Mouse (Mus musculus): Measurements from ENCODE around the gene Aif1. TPM values are rescaled to one million over a fixed set of nuclear protein-coding genes. Genes with fewer than 3 reads are reported as not detected.

Gene Aif1
- polyA plus RNA-seq, 1 experiment from 2014 or later: 22.8 TPM

- Histone ChIP-seq H3K9ac (ENCODE audit: low read depth, low read length) (no peak overlapping the region), H3K4me3 (ENCODE audit: low read depth, low read length) (no peak overlapping the region), H3K27ac (ENCODE audit: low read length) (no peak overlapping the region), H3K4me1 (ENCODE audit: control insufficient read depth, low read depth, low read length) (peaks cover 17% of the 10 kb centered on the region), H3K4me2 (ENCODE audit: low read depth, low read length) (no peak overlapping the region), H3K36me3 (ENCODE audit: control insufficient read depth, insufficient read depth) (peaks cover 81% of the 10 kb centered on the region), H3K9me3 (replicated peaks; ENCODE audit: control insufficient read depth, low read length) (no peaks in the 10 kb centered on the region), H3K27me3 (ENCODE audit: control insufficient read depth, insufficient read depth, low read depth, low read length) (no peaks in the 10 kb centered on the region)
- WGBS (ENCODE audit: insufficient replicate concordance): 87% methylated on average over 16 of the region's 16 CpGs
- ATAC-seq (ENCODE audit: low read depth): no peak
Observed at GRCm38 (mm10) chr17:35158850-35159593, 16.8 kb downstream of the Aif1 start.

- peaks cover 94% of the 10 kb centered on the region for H3K36me3 ChIP-seq (ENCODE audit: control insufficient read depth, insufficient read depth)
- no peak for ATAC-seq (ENCODE audit: low read depth)
Observed at GRCm38 (mm10) chr17:35157661-35158175, 18.1 kb downstream of the Aif1 start.

GRCm38 (mm10) chr17:35157254-35157653, 18.6 kb downstream of the Aif1 start:
- H3K4me2 ChIP-seq (ENCODE audit: low read depth, low read length): no peak overlapping the region
- 83% methylated on average over 8 of the region's 8 CpGs for WGBS (ENCODE audit: insufficient replicate concordance)
- ATAC-seq (ENCODE audit: low read depth): no peak
- H3K4me1 ChIP-seq (ENCODE audit: control insufficient read depth, low read depth, low read length): peaks cover 3% of the 10 kb centered on the region; the same call in 1 of the 2 replicates
- H3K36me3 ChIP-seq (ENCODE audit: control insufficient read depth, insufficient read depth): peaks cover 97% of the 10 kb centered on the region
- H3K27ac ChIP-seq (ENCODE audit: low read length): no peak overlapping the region
- no peak overlapping the region for H3K9ac ChIP-seq (ENCODE audit: low read depth, low read length)
- H3K4me3 ChIP-seq (ENCODE audit: low read depth, low read length): no peak overlapping the region
- no peaks in the 10 kb centered on the region for H3K9me3 ChIP-seq (replicated peaks; ENCODE audit: control insufficient read depth, low read length)
- H3K27me3 ChIP-seq (ENCODE audit: control insufficient read depth, insufficient read depth, low read depth, low read length): no peaks in the 10 kb centered on the region

More at GRCm38 (mm10) chr17:35157661-35158175, 18.1 kb downstream of the Aif1 start:
- Histone ChIP-seq H3K4me1 (ENCODE audit: control insufficient read depth, low read depth, low read length) (peaks cover 7% of the 10 kb centered on the region), H3K4me3 (ENCODE audit: low read depth, low read length) (no peak overlapping the region), H3K27me3 (ENCODE audit: control insufficient read depth, insufficient read depth, low read depth, low read length) (no peaks in the 10 kb centered on the region), H3K4me2 (ENCODE audit: low read depth, low read length) (no peak overlapping the region), H3K27ac (ENCODE audit: low read length) (no peak overlapping the region), H3K9me3 (replicated peaks; ENCODE audit: control insufficient read depth, low read length) (no peaks in the 10 kb centered on the region), H3K9ac (ENCODE audit: low read depth, low read length) (no peak overlapping the region)
- WGBS (ENCODE audit: insufficient replicate concordance): 82% methylated on average over 8 of the region's 8 CpGs

- H3K9me3 ChIP-seq (replicated peaks; ENCODE audit: control insufficient read depth, low read length): no peaks in the 10 kb centered on the region
- no peaks in the 10 kb centered on the region for H3K4me1 ChIP-seq (ENCODE audit: control insufficient read depth, low read depth, low read length)
- H3K9ac ChIP-seq (ENCODE audit: low read depth, low read length): no peak overlapping the region
- H3K4me2 ChIP-seq (ENCODE audit: low read depth, low read length): no peak overlapping the region
- no peak for ATAC-seq (ENCODE audit: low read depth)
- H3K27me3 ChIP-seq (ENCODE audit: control insufficient read depth, insufficient read depth, low read depth, low read length): no peaks in the 10 kb centered on the region
- peaks cover 96% of the 10 kb centered on the region for H3K36me3 ChIP-seq (ENCODE audit: control insufficient read depth, insufficient read depth)
- H3K4me3 ChIP-seq (ENCODE audit: low read depth, low read length): no peak overlapping the region
- WGBS (ENCODE audit: insufficient replicate concordance): 88% methylated on average over 33 of the region's 33 CpGs
- no peak overlapping the region for H3K27ac ChIP-seq (ENCODE audit: low read length)
Observed at GRCm38 (mm10) chr17:35156461-35157200, 19.2 kb downstream of the Aif1 start.

- Histone ChIP-seq H3K9me3 (replicated peaks; ENCODE audit: control insufficient read depth, low read length) (no peaks in the 10 kb centered on the region), H3K4me3 (ENCODE audit: low read depth, low read length) (no peak overlapping the region), H3K27ac (ENCODE audit: low read length) (no peak overlapping the region), H3K9ac (ENCODE audit: low read depth, low read length) (no peak overlapping the region), H3K27me3 (ENCODE audit: control insufficient read depth, insufficient read depth, low read depth, low read length) (no peaks in the 10 kb centered on the region), H3K36me3 (ENCODE audit: control insufficient read depth, insufficient read depth) (peaks cover 91% of the 10 kb centered on the region), H3K4me2 (ENCODE audit: low read depth, low read length) (no peak overlapping the region), H3K4me1 (ENCODE audit: control insufficient read depth, low read depth, low read length) (no peaks in the 10 kb centered on the region)
- no peak for ATAC-seq (ENCODE audit: low read depth)
- 88% methylated on average over 12 of the region's 12 CpGs for WGBS (ENCODE audit: insufficient replicate concordance)
Observed at GRCm38 (mm10) chr17:35155451-35155850, 20.4 kb downstream of the Aif1 start.

GRCm38 (mm10) chr17:35154616-35155015, 21.3 kb downstream of the Aif1 start:
- no peak for ATAC-seq (ENCODE audit: low read depth)
- 81% methylated on average over 7 of the region's 7 CpGs for WGBS (ENCODE audit: insufficient replicate concordance)

GRCm38 (mm10) chr17:35153931-35154330, 21.9 kb downstream of the Aif1 start:
- no peaks in the 10 kb centered on the region for H3K27me3 ChIP-seq (ENCODE audit: control insufficient read depth, insufficient read depth, low read depth, low read length)
- no peaks in the 10 kb centered on the region for H3K9me3 ChIP-seq (replicated peaks; ENCODE audit: control insufficient read depth, low read length)
- H3K9ac ChIP-seq (ENCODE audit: low read depth, low read length): no peak overlapping the region
- H3K4me3 ChIP-seq (ENCODE audit: low read depth, low read length): no peak overlapping the region
- H3K4me2 ChIP-seq (ENCODE audit: low read depth, low read length): no peak overlapping the region
- WGBS (ENCODE audit: insufficient replicate concordance): 82% methylated on average over 4 of the region's 4 CpGs
- H3K27ac ChIP-seq (ENCODE audit: low read length): no peak overlapping the region
- no peak for ATAC-seq (ENCODE audit: low read depth)
- peaks cover 90% of the 10 kb centered on the region for H3K36me3 ChIP-seq (ENCODE audit: control insufficient read depth, insufficient read depth)
- H3K4me1 ChIP-seq (ENCODE audit: control insufficient read depth, low read depth, low read length): no peaks in the 10 kb centered on the region

More at GRCm38 (mm10) chr17:35154616-35155015, 21.3 kb downstream of the Aif1 start:
- no peak overlapping the region for H3K4me3 ChIP-seq (ENCODE audit: low read depth, low read length)
- no peaks in the 10 kb centered on the region for H3K4me1 ChIP-seq (ENCODE audit: control insufficient read depth, low read depth, low read length)
- no peak overlapping the region for H3K9ac ChIP-seq (ENCODE audit: low read depth, low read length)
- no peaks in the 10 kb centered on the region for H3K27me3 ChIP-seq (ENCODE audit: control insufficient read depth, insufficient read depth, low read depth, low read length)
- H3K36me3 ChIP-seq (ENCODE audit: control insufficient read depth, insufficient read depth): peaks cover 91% of the 10 kb centered on the region
- H3K27ac ChIP-seq (ENCODE audit: low read length): no peak overlapping the region
- no peaks in the 10 kb centered on the region for H3K9me3 ChIP-seq (replicated peaks; ENCODE audit: control insufficient read depth, low read length)
- no peak overlapping the region for H3K4me2 ChIP-seq (ENCODE audit: low read depth, low read length)

- Histone ChIP-seq H3K4me1 (ENCODE audit: control insufficient read depth, low read depth, low read length) (no peaks in the 10 kb centered on the region), H3K4me3 (ENCODE audit: low read depth, low read length) (no peak overlapping the region), H3K9ac (ENCODE audit: low read depth, low read length) (no peak overlapping the region), H3K27ac (ENCODE audit: low read length) (no peak overlapping the region), H3K9me3 (replicated peaks; ENCODE audit: control insufficient read depth, low read length) (no peaks in the 10 kb centered on the region), H3K4me2 (ENCODE audit: low read depth, low read length) (no peak overlapping the region), H3K27me3 (ENCODE audit: control insufficient read depth, insufficient read depth, low read depth, low read length) (no peaks in the 10 kb centered on the region), H3K36me3 (ENCODE audit: control insufficient read depth, insufficient read depth) (peaks cover 82% of the 10 kb centered on the region)
- ATAC-seq (ENCODE audit: low read depth): no peak
- 84% methylated on average over 9 of the region's 9 CpGs for WGBS (ENCODE audit: insufficient replicate concordance)
Observed at GRCm38 (mm10) chr17:35153077-35153476, 22.8 kb downstream of the Aif1 start.

GRCm38 (mm10) chr17:35152121-35152520, 23.7 kb downstream of the Aif1 start:
- Histone ChIP-seq H3K9ac (ENCODE audit: low read depth, low read length) (no peak overlapping the region), H3K4me2 (ENCODE audit: low read depth, low read length) (no peak overlapping the region), H3K4me3 (ENCODE audit: low read depth, low read length) (no peak overlapping the region), H3K9me3 (replicated peaks; ENCODE audit: control insufficient read depth, low read length) (no peaks in the 10 kb centered on the region), H3K27me3 (ENCODE audit: control insufficient read depth, insufficient read depth, low read depth, low read length) (no peaks in the 10 kb centered on the region), H3K4me1 (ENCODE audit: control insufficient read depth, low read depth, low read length) (no peaks in the 10 kb centered on the region), H3K27ac (ENCODE audit: low read length) (no peak overlapping the region), H3K36me3 (ENCODE audit: control insufficient read depth, insufficient read depth) (peaks cover 77% of the 10 kb centered on the region)
- ATAC-seq (ENCODE audit: low read depth): no peak
- WGBS (ENCODE audit: insufficient replicate concordance): 87% methylated on average over 4 of the region's 4 CpGs
